Mouse (Mus musculus) heart, postnatal 4 days (tissue): ENCODE data around the gene Vmn1r169. TPM values are rescaled to one million over a fixed set of nuclear protein-coding genes. Genes with fewer than 3 reads are reported as not detected.
"Not testable (repeated sequence)": the region's sequence is repeated elsewhere in the genome, so short reads cannot be mapped to it uniquely, and the experiment has no call there.

ENCODE experiments used
- DNase-seq: peaks from one replicate; pipeline ENCODE4 v3.0.0; 2021
- total RNA-seq, 2 experiments: library from RNA; stranded (reverse); gene quantifications; 2 replicates each; pipeline ENCODE4 v1.2.3; 2021

Vmn1r169 gene
- not detected for total RNA-seq

DNA sequence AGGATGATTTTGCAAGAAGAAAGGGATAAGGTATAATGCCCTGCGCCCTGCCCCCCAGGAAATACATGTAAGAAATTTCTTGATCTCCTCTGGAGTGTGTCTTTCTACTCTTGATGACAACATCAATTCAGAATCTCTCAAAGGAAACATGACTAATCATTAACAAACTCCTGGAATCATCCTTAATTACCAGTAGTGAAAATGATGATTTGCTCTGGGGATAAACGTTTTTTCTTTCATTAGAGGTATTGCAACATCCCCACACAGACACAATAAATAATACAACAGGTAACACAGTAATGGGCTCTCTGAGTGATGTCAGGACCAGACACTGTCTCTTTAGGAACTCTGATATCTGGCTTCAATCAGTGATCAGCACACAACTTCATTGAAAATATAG is at the start of gene Vmn1r169:
TSS of gene Vmn1r169 (plus strand) at position 301 of the 400 bp plus-strand sequence.
- DNase-seq, result not testable (repeated sequence)

DNA sequence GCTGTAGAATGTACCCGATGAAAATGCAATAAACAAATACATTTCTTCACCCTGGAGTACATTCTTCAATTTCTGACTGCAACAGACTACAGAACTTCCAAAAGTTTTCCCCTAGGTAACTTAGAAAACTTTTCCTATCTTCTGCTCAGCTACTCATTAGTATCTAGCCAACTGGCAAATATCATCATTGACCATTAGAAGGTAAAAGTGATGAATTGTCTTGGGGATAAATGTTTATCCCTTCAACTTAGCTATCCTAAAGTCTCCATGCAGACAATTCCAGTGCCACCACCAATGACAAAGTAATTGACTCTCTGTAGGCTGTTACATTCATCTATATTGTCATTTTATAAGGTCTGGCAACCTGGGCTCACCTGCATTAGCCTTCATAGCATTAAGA is 35.9 kb upstream of the Vmn1r169 start, which contains the start of gene Vmn1r168:
TSS of gene Vmn1r168 (plus strand) at position 301 of the 400 bp plus-strand sequence.
- DNase-seq, result not testable (repeated sequence)

DNA sequence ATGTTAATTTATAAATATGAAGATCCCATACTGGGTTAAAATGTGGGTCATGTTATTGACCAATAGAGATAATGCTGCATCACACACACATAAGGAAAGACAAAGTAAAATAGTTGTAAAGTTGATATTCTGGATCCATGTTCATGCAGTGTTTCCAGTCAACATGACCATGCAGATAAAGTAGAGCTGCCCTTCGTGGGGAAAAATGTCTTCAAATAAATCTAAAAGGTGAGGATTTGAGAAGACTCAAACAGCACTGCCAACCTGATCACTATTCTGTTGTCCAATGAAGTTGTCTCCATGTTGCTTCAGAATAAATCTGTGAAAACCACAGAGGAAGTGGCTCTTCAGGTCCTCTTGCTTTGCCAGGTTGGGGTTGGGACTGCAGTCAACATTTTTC is 30.5 kb downstream of the Vmn1r169 start, which contains the start of gene Vmn1r170:
TSS of gene Vmn1r170 (plus strand) at position 301 of the 400 bp plus-strand sequence.
- not testable (repeated sequence) for DNase-seq

Other genes starting within 250 kb of the Vmn1r169 start
- gene Nlrp5, start 189.6 kb upstream of the Vmn1r169 start, total RNA-seq, result under 1 TPM in 1 of 2 experiments, not detected in 1; 0.07 TPM
- gene Vmn1r167, start 68.3 kb upstream of the Vmn1r169 start, total RNA-seq, result not detected
- not detected for gene Vmn1r168, start 35.8 kb upstream of the Vmn1r169 start, total RNA-seq
- gene Vmn1r170, start 30.6 kb downstream of the Vmn1r169 start, total RNA-seq, result not detected
- gene Vmn1r171, start 55.2 kb downstream of the Vmn1r169 start, total RNA-seq, result not detected
- not detected for gene Vmn1r172, start 82.8 kb downstream of the Vmn1r169 start, total RNA-seq
- not detected for gene Vmn1r173, start 125.2 kb downstream of the Vmn1r169 start, total RNA-seq
- gene Vmn1r174, start 176.7 kb downstream of the Vmn1r169 start, total RNA-seq, result not detected
- not detected for gene Vmn1r175, start 235.1 kb downstream of the Vmn1r169 start, total RNA-seq